Mouse (Mus musculus) midbrain, embryonic 14.5 days (tissue): ENCODE data around the gene Mettl21a. TPM values are rescaled to one million over a fixed set of nuclear protein-coding genes. Genes with fewer than 3 reads are reported as not detected.

ENCODE experiments used
- polyA plus RNA-seq: library from polyadenylated mRNA; unstranded; fragments of >200 nt; fragmentation: Nextera tagmentation; extraction: Ambion mirVana; gene quantifications from 2 replicates; pipeline ENCODE4 v1.2.1, GENCODE M21; 2014

The Mettl21a gene
- polyA plus RNA-seq, 1 experiment from 2014 or later: 19.8 TPM

Other genes starting within 250 kb of the Mettl21a start
- 49.6 and 58.1 TPM in 2 replicates for gene Creb1, start 84.6 kb downstream of the Mettl21a start, polyA plus RNA-seq
- gene Ccnyl1, start 73.2 kb upstream of the Mettl21a start, polyA plus RNA-seq: 6.1 and 9.4 TPM in 2 replicates
- 0.16 and 0.30 TPM in 2 replicates for gene Fzd5, start 120.5 kb upstream of the Mettl21a start, polyA plus RNA-seq